ENCODE assay signal across 9 mouse cellular contexts in the genomic region with DNA sequence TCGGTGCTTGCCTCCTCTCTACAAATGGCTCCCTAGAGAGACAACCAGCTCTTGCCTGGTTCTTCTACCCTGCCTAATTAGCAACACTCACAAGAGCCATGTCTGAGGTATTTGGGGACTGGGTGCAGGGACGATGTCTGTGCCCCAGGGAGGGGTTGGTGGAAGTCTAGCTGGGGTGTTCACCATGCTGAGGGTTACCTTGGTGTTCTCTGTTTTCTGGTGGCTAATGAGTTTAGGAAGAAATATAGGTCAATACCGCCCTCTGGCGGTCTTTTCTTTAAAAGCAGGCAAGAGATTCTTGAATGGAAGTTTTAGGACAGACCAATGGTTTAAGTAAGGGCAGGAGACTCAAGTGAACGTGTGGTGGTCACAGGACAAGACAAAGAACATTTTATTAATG. TPM values are rescaled to one million over a fixed set of nuclear protein-coding genes. Genes with fewer than 3 reads are reported as not detected.
DNase-seq lines count a peak whose midpoint lies in the region; ATAC-seq and TF ChIP-seq lines count a peak whose summit lies in the region.
"Had no signal": no experiment of that assay in that cellular context is flagged by ENCODE, and none has a peak within 500 bp of the region (broad histone marks: within the 10 kb centered on the region; RNA-seq: fewer than 3 reads in every experiment).

No protein-coding gene starts in this region.

- no peak overlapping the region for H3K27ac ChIP-seq in kidney, embryonic 16.5 days (ENCODE audit: low read length)
- no peak overlapping the region for H3K27ac ChIP-seq in hindbrain, embryonic 13.5 days
- H3K27ac ChIP-seq in midbrain, embryonic 15.5 days: no peak overlapping the region
- H3K27ac ChIP-seq in stomach, postnatal 0 days (replicated peaks): no peak overlapping the region
- H3K27ac ChIP-seq: embryonic facial prominence, embryonic 12.5 days had no signal

- 25% methylated on average over 5 of the region's 5 CpGs for WGBS in kidney, embryonic 16.5 days
- WGBS in hindbrain, embryonic 13.5 days: 20% methylated on average over 5 of the region's 5 CpGs
- 15% methylated on average over 5 of the region's 5 CpGs for WGBS in midbrain, embryonic 15.5 days
- 21% methylated on average over 5 of the region's 5 CpGs for WGBS in stomach, postnatal 0 days

- no peak overlapping the region for H3K4me2 ChIP-seq in kidney, embryonic 16.5 days (replicated peaks; ENCODE audit: low read depth, low read length)
- H3K4me2 ChIP-seq in hindbrain, embryonic 13.5 days: no peak overlapping the region
- no peak overlapping the region for H3K4me2 ChIP-seq in midbrain, embryonic 15.5 days
- no peak overlapping the region for H3K4me2 ChIP-seq in stomach, postnatal 0 days (replicated peaks; ENCODE audit: low read depth)
- H3K4me2 ChIP-seq: embryonic facial prominence, embryonic 12.5 days had no signal

- H3K9me3 ChIP-seq in kidney, embryonic 16.5 days (ENCODE audit: low read length): no peaks in the 10 kb centered on the region
- H3K9me3 ChIP-seq in hindbrain, embryonic 13.5 days: no peaks in the 10 kb centered on the region
- H3K9me3 ChIP-seq in midbrain, embryonic 15.5 days: no peaks in the 10 kb centered on the region
- H3K9me3 ChIP-seq in stomach, postnatal 0 days (ENCODE audit: control insufficient read depth, low read length): no peaks in the 10 kb centered on the region
- H3K9me3 ChIP-seq: embryonic facial prominence, embryonic 12.5 days had no signal

- H3K4me1 ChIP-seq in kidney, embryonic 16.5 days (ENCODE audit: insufficient read depth, low read length): no peaks in the 10 kb centered on the region
- H3K4me1 ChIP-seq in hindbrain, embryonic 13.5 days (replicated peaks): no peaks in the 10 kb centered on the region
- H3K4me1 ChIP-seq in midbrain, embryonic 15.5 days: no peaks in the 10 kb centered on the region
- H3K4me1 ChIP-seq in stomach, postnatal 0 days (replicated peaks; ENCODE audit: control insufficient read depth, insufficient read depth): no peaks in the 10 kb centered on the region
- H3K4me1 ChIP-seq: embryonic facial prominence, embryonic 12.5 days had no signal

- no peak overlapping the region for H3K9ac ChIP-seq in kidney, embryonic 16.5 days (replicated peaks; ENCODE audit: low read length)
- no peak overlapping the region for H3K9ac ChIP-seq in hindbrain, embryonic 13.5 days
- H3K9ac ChIP-seq in midbrain, embryonic 15.5 days: no peak overlapping the region
- no peak overlapping the region for H3K9ac ChIP-seq in stomach, postnatal 0 days (ENCODE audit: low read length)
- H3K9ac ChIP-seq: embryonic facial prominence, embryonic 12.5 days had no signal

- peak; percentile 80 for TF ChIP-seq CTCF in stomach, postnatal 0 days (IDR thresholded peaks at IDR 0.05; ENCODE audit: low read depth)

- no peaks in the 10 kb centered on the region for H3K36me3 ChIP-seq in kidney, embryonic 16.5 days (ENCODE audit: insufficient read depth, low read length)
- H3K36me3 ChIP-seq in hindbrain, embryonic 13.5 days: no peaks in the 10 kb centered on the region
- no peaks in the 10 kb centered on the region for H3K36me3 ChIP-seq in midbrain, embryonic 15.5 days (replicated peaks)
- H3K36me3 ChIP-seq in stomach, postnatal 0 days (ENCODE audit: control insufficient read depth, insufficient read depth, low read length): no peaks in the 10 kb centered on the region
- H3K36me3 ChIP-seq: embryonic facial prominence, embryonic 12.5 days had no signal

- no peaks in the 10 kb centered on the region for H3K27me3 ChIP-seq in kidney, embryonic 16.5 days (ENCODE audit: insufficient read depth, low read length)
- no peaks in the 10 kb centered on the region for H3K27me3 ChIP-seq in hindbrain, embryonic 13.5 days
- H3K27me3 ChIP-seq in midbrain, embryonic 15.5 days (replicated peaks): no peaks in the 10 kb centered on the region
- H3K27me3 ChIP-seq in stomach, postnatal 0 days (ENCODE audit: control insufficient read depth, insufficient read depth, low read length): no peaks in the 10 kb centered on the region
- H3K27me3 ChIP-seq: embryonic facial prominence, embryonic 12.5 days had no signal

- peak; percentile 30 for DNase-seq in kidney, adult 11 months
- DNase-seq in adrenal gland, postnatal 10 days: peak; percentile 75
- peak; percentile 88 for DNase-seq in embryo, embryonic 10.5 days (ENCODE audit: low spot score)
- peak; percentile 73 to 79 for DNase-seq in left cerebral cortex, adult 18-20 months (ENCODE audit: low spot score in 2 of 2)
- peak; percentile 55 for DNase-seq in stomach, postnatal 0 days (ENCODE audit: low spot score)

- no peak for ATAC-seq in kidney, embryonic 16.5 days (ENCODE audit: low FRiP score, low TSS enrichment)
- peak; percentile 32; the same call in 1 of the 2 replicates for ATAC-seq in hindbrain, embryonic 13.5 days (ENCODE audit: low FRiP score)
- ATAC-seq in midbrain, embryonic 15.5 days (replicated peaks): peak; percentile 50; the same call in 1 of the 2 replicates
- ATAC-seq in stomach, postnatal 0 days (ENCODE audit: low FRiP score, low TSS enrichment): no peak

- TF ChIP-seq EP300 in stomach, postnatal 0 days (optimal IDR thresholded peaks at IDR 0.05): no peak

- H3K4me3 ChIP-seq in kidney, embryonic 16.5 days (ENCODE audit: low read length): no peak overlapping the region
- H3K4me3 ChIP-seq in hindbrain, embryonic 13.5 days: no peak overlapping the region
- H3K4me3 ChIP-seq in midbrain, embryonic 15.5 days: no peak overlapping the region
- H3K4me3 ChIP-seq in stomach, postnatal 0 days (ENCODE audit: low read depth, low read length): no peak overlapping the region
- H3K4me3 ChIP-seq: embryonic facial prominence, embryonic 12.5 days had no signal

RNA-seq across cellular contexts. Expression of a gene that starts 5.0 kb away (rescaled TPM):
- polyA plus RNA-seq in kidney, embryonic 16.5 days (2015; fragmentation: Nextera tagmentation; extraction: Ambion mirVana): 25.2 and 28.2 TPM in 2 replicates
- not detected for total RNA-seq in adrenal gland, postnatal 10 days (2021)
- polyA plus RNA-seq in hindbrain, embryonic 13.5 days (2015; fragmentation: Nextera tagmentation; extraction: Ambion mirVana): not detected in 2 replicates
- total RNA-seq in left cerebral cortex, adult 18-20 months (2021): under 1 TPM in 1 of 2 experiments, not detected in 1; 0.14 TPM
- not detected in 2 replicates for polyA plus RNA-seq in midbrain, embryonic 15.5 days (2015; fragmentation: Nextera tagmentation; extraction: Ambion mirVana)
- polyA plus RNA-seq in stomach, postnatal 0 days (2015; fragmentation: Nextera tagmentation; extraction: Ambion mirVana): not detected in 2 replicates

Comparison
In these comparisons a context has a peak if more than half of its experiments do, and no peak if none do; other contexts are left out.
1. DNase-seq: peak in every context shown above with its lines; median percentile 88 in embryo, embryonic 10.5 days; 76 in left cerebral cortex, adult 18-20 months; 75 in adrenal gland, postnatal 10 days; 55 in stomach, postnatal 0 days; 30 in kidney, adult 11 months.
2. ATAC-seq: peak in hindbrain, embryonic 13.5 days (single experiment) and midbrain, embryonic 15.5 days (single experiment); none in kidney, embryonic 16.5 days (single experiment) and stomach, postnatal 0 days (single experiment).
3. RNA of a gene that starts 5.0 kb away (polyA plus RNA-seq): 25.2 to 28.2 TPM in kidney, embryonic 16.5 days; not detected in hindbrain, embryonic 13.5 days, not detected in midbrain, embryonic 15.5 days and not detected in stomach, postnatal 0 days; every median in the first group is over 10 times any median in the second.